Mouse (Mus musculus) right cerebral cortex, adult 18-20 months (tissue): Measurements from ENCODE around the gene Krtap4-7.
"Not testable (repeated sequence)": the region's sequence is repeated elsewhere in the genome, so short reads cannot be mapped to it uniquely, and the experiment has no call there.

Source experiments
- DNase-seq: peaks from one replicate; pipeline ENCODE4 v3.0.0; 2022; ENCODE audit warnings: mixed read lengths

The Krtap4-7 gene

DNA sequence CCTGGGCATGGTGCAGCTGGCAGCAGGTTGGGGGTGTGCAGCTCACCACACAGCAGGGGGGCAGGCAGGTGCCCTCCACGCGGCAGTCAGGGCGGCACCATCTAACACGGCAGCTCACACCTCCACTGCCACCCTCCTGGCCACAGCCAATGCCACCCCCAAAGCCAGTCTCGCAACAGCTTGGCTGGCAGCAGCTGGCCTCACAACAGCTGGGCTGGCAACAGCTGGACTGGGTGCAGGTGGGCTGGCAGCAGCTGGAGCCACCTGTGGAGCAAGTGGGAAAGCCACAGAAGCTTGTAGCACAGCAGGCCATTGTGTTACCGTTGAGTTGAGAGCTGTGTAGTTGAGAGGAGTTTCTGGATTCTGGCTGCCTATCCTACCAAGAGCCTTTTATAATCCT, 46.1 kb downstream of the Krtap4-7 start, which contains the start of gene Krtap9-3:
Gene Krtap9-3, minus strand, starts transcription at position 364 of the 400 bp plus-strand sequence.
- DNase-seq, result not testable (repeated sequence)
